Mouse (Mus musculus): ENCODE measurements around the gene Ift20. TPM values are rescaled to one million over a fixed set of nuclear protein-coding genes. Genes with fewer than 3 reads are reported as not detected.

Ift20 gene
- 61.7 TPM for polyA plus RNA-seq (2017; shearing (Covaris generic))

DNA sequence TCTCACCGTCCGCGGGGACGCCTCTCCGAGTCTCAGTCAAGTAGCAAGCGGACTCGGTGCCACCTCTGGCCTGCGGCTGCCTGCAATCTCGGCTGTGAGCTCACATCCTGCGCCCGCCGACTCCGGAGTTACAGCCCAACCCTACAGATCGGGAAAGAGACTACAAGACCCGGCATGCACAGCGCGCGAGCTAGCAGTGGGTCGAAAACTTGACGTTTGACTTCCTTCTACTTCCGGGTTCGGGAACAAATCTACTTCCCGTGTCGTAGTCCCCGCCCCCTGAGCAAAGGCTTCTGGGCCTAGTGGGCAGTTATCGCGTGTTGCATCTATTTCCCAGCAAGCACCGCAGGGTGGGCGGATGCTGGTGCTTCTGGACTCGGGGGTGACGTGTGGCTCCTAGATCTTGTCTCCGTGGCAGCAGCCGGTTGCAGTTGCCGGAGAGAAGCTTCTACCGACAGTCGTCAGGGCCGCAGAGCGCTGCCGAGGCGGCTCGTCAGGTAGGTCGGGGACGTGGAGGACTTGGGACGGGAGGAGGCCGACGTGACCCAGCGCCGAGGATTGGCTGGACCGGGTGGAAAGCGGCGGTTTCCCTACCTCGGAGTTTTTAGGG is at the start of gene Ift20, which contains the start of gene Tnfaip1:
TSS of gene Ift20 (plus strand) at position 282 of the 610 bp plus-strand sequence.
TSS of gene Tnfaip1 (minus strand) at position 253 of the 610 bp plus-strand sequence.

GRCm38 (mm10) chr11:78497544-78498522 is 38.3 kb upstream of the Ift20 start, which contains the start of gene Sarm1:
Gene Sarm1 (minus strand): TSS chr11:78497754.

DNA sequence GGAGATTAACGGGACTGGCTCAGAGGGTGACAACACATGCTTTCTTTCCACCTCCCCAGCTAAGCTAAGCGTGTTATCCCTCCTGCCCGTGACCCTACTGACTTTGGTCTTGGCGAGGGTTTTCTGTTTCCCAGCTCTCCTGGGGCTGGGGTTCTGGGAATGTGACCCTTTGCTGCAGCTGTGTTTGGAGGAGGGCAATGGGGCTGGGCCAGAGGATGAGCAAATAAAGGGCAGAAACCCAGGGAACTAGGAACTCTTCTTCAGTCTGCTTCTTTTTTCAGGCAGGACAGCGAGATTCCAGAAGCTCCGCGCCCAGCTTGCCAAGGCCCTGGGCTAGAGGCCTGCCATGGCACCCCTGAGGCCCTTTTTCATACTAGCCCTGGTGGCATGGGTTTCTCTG is 37.2 kb upstream of the Ift20 start, which contains the start of gene Vtn:
TSS of gene Vtn (plus strand) at position 88 of the 400 bp plus-strand sequence.

GRCm38 (mm10) chr11:78502909-78503650 is 33.1 kb upstream of the Ift20 start, which contains the start of gene Sebox:
Gene Sebox (plus strand): TSS chr11:78503447.

GRCm38 (mm10) chr11:78512025-78512957 is 23.9 kb upstream of the Ift20 start, which contains the start of the genes Tmem199 and Poldip2:
Gene Tmem199 (minus strand): TSS chr11:78512172.
Gene Poldip2 (plus strand): TSS chr11:78512193.

GRCm38 (mm10) chr11:78550168-78551058 is 14.3 kb downstream of the Ift20 start, which contains the start of gene Tmem97:
Gene Tmem97 (minus strand): TSS chr11:78550777.

Other genes starting within 250 kb of the Ift20 start
- gene BC030499, start 245.5 kb upstream of the Ift20 start, polyA plus RNA-seq (2017; shearing (Covaris generic)): 0.52 TPM
- 0.88 TPM for gene Spag5, start 234.8 kb upstream of the Ift20 start, polyA plus RNA-seq (2017; shearing (Covaris generic))
- 6.8 TPM for gene Aldoc, start 213.4 kb upstream of the Ift20 start, polyA plus RNA-seq (2017; shearing (Covaris generic))
- 69.6 TPM for gene Pigs, start 207.9 kb upstream of the Ift20 start, polyA plus RNA-seq (2017; shearing (Covaris generic))
- gene Unc119, start 192.9 kb upstream of the Ift20 start, polyA plus RNA-seq (2017; shearing (Covaris generic)): 29.6 TPM
- gene Foxn1, start 149.8 kb upstream of the Ift20 start, polyA plus RNA-seq (2017; shearing (Covaris generic)): 0.30 TPM
- not detected for gene Slc13a2, start 114.1 kb upstream of the Ift20 start, polyA plus RNA-seq (2017; shearing (Covaris generic))
- gene Slc46a1, start 70.7 kb upstream of the Ift20 start, polyA plus RNA-seq (2017; shearing (Covaris generic)): 0.62 TPM
- gene Sarm1, start 38.6 kb upstream of the Ift20 start, polyA plus RNA-seq (2017; shearing (Covaris generic)): 2.6 TPM
- not detected for gene Vtn, start 37.3 kb upstream of the Ift20 start, polyA plus RNA-seq (2017; shearing (Covaris generic))
- gene Sebox, start 32.9 kb upstream of the Ift20 start, polyA plus RNA-seq (2017; shearing (Covaris generic)): not detected
- 17.1 TPM for gene Tmem199, start 24.2 kb upstream of the Ift20 start, polyA plus RNA-seq (2017; shearing (Covaris generic))
- gene Poldip2, start 24.2 kb upstream of the Ift20 start, polyA plus RNA-seq (2017; shearing (Covaris generic)): 33.7 TPM
- gene Tnfaip1, start within 50 bp of the Ift20 start, polyA plus RNA-seq (2017; shearing (Covaris generic)): 15.2 TPM
- gene Tmem97, start 14.4 kb downstream of the Ift20 start, polyA plus RNA-seq (2017; shearing (Covaris generic)): 16.8 TPM
- 5.7 TPM for gene Nlk, start 161.0 kb downstream of the Ift20 start, polyA plus RNA-seq (2017; shearing (Covaris generic))
- gene Ccnq, start 215.4 kb downstream of the Ift20 start, polyA plus RNA-seq (2017; shearing (Covaris generic)): 20.7 TPM